Mouse (Mus musculus): Measurements from ENCODE around the gene Dpp3. TPM values are rescaled to one million over a fixed set of nuclear protein-coding genes. Genes with fewer than 3 reads are reported as not detected.

Gene Dpp3
- polyA plus RNA-seq, 1 experiment from 2014 or later, result 155 TPM

GRCm38 (mm10) chr19:4916827-4917226, 11.3 kb downstream of the Dpp3 start:
- Histone ChIP-seq H3K27ac (no peak overlapping the region), H3K4me3 (no peak overlapping the region), H3K4me1 (no peaks in the 10 kb centered on the region), H3K9me3 (no peaks in the 10 kb centered on the region), H3K27me3 (ENCODE audit: insufficient read depth, poor library complexity, severe bottlenecking) (no peaks in the 10 kb centered on the region), H3K36me3 (peaks cover 98% of the 10 kb centered on the region)
- DNase-seq (ENCODE audit: low spot score), result no peak
- 88% methylated on average over 10 of the region's 10 CpGs for WGBS

DNA sequence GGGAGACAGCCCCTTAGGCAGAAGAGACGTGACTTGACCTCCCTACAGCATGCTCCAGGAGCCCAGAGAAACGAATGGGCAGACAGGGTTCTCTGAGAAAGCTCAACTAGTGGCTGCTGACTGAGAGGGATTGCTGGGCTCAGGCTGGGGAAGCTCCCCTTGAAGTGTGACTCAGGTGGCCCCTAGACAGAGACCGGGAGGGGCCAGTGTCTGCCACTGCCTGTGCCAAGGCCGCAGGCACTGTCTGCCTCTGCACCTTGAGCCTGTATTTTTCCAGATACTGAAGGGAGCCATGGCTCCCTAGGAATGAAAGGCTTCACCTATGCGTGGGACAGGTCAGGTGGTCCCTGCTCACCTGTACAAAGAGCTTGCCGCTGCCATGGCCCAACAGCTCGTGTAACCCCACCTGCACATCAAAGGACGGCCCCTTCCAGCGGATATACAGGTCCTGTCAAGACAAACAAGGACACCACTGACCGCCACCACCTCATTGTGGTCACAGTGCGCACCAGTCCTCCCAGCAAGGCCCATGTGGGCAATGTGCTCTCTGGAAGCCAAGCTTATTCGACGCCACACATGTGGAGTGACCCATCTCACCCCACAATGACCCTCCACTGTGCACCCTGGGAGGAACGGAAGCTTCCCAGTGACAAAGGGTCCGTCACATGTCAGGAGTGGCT, 12.0 kb downstream of the Dpp3 start:
- Histone ChIP-seq H3K9me3 (no peaks in the 10 kb centered on the region), H3K4me1 (no peaks in the 10 kb centered on the region), H3K36me3 (peaks cover 98% of the 10 kb centered on the region), H3K27me3 (ENCODE audit: insufficient read depth, poor library complexity, severe bottlenecking) (no peaks in the 10 kb centered on the region), H3K27ac (no peak overlapping the region), H3K4me3 (no peak overlapping the region)
- WGBS, result 89% methylated on average over 15 of the region's 15 CpGs
- no peak for DNase-seq (ENCODE audit: low spot score)

- Histone ChIP-seq H3K27me3 (ENCODE audit: insufficient read depth, poor library complexity, severe bottlenecking) (no peaks in the 10 kb centered on the region), H3K27ac (no peak overlapping the region), H3K4me1 (0 out of 2 replicates have a peak, but pooled peaks cover 3% of the 10 kb centered on the region), H3K4me3 (no peak overlapping the region), H3K9me3 (no peaks in the 10 kb centered on the region), H3K36me3 (peaks cover 68% of the 10 kb centered on the region)
- 85% methylated on average over 7 of the region's 7 CpGs for WGBS
- no peak for DNase-seq (ENCODE audit: low spot score)
Observed at GRCm38 (mm10) chr19:4909376-4909775, 18.7 kb downstream of the Dpp3 start.

DNA sequence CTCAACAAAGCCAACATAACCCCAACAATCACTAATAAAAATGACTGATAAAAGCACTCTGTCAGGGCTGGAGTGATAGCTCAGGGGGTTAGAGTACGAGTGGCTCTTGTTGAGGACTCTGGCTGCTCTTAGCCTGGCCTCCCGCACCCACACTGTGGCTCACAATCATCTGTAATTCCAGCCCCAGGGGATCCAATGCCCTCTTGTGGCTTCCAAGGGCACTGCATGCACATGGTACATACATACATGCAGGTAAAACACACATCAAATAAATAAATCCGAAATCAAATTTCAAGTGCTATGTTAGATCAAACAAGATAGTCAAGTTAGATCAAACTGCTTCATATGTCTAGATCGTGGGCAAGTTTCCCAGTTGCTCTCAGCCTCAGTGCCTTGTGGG, 20.0 kb downstream of the Dpp3 start:
- Histone ChIP-seq H3K27ac (no peak overlapping the region), H3K4me1 (0 out of 2 replicates have a peak, but pooled peaks cover 3% of the 10 kb centered on the region), H3K4me3 (no peak overlapping the region), H3K36me3 (peaks cover 58% of the 10 kb centered on the region), H3K27me3 (ENCODE audit: insufficient read depth, poor library complexity, severe bottlenecking) (no peaks in the 10 kb centered on the region), H3K9me3 (no peaks in the 10 kb centered on the region)
- WGBS, result 83% methylated on average over 4 of the region's 4 CpGs
- DNase-seq (ENCODE audit: low spot score), result no peak

DNA sequence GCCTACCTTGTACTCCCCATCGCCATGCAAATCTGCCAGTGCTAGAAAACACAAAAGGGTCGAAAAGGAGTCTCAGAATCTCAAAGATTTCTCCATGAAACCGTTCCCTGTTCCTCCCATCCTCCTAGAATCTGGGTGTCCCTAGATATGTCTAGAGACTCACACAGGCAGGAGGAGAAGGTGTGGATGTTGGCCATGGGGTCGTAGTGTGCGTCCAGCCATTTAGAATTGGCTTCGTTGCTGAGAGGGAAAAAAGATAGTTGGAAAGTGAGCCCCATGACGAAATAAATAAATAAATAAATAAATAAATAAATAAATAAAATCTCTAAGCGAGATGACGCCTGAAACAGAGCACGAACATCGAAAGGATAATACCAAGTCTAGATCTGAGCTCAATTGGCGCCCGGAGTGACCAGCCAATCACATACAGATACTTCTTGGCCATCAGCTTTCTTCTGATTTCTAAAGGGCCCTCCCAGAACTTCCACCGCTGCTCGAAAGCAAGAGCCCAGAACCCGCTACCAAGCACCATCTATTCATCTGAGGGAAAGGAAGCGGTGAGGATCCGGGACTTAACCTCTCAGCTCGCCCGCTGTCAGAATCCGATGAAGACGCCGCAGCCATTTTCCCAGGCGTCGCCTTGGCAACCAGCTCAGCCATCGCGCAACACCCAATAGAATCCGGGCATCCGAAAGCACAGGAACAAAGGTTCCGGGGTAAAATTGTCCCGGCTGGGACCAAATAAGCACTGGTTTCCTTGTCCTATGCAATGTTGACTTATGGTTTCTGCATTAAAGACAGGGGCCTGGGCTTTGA, 21.9 kb downstream of the Dpp3 start, which contains the start of gene Bbs1:
Bbs1 (minus strand) TSS at position 650 of the 816 bp plus-strand sequence.
- H3K27ac ChIP-seq, result peak within 1 kb of the TSS; percentile 67; the same call in 1 of the 2 replicates
- 10% methylated on average over 31 of the region's 31 CpGs for WGBS
- H3K4me1 ChIP-seq, result 0 out of 2 replicates have a peak, but pooled peaks cover 3% of the 10 kb centered on the region
- DNase-seq (ENCODE audit: low spot score), result peak; percentile 86
- no peaks in the 10 kb centered on the region for H3K9me3 ChIP-seq
- H3K36me3 ChIP-seq, result peaks cover 44% of the 10 kb centered on the region
- H3K4me3 ChIP-seq, result peak within 1 kb of the TSS; percentile 75
- H3K27me3 ChIP-seq (ENCODE audit: insufficient read depth, poor library complexity, severe bottlenecking), result no peaks in the 10 kb centered on the region

- Histone ChIP-seq H3K36me3 (peaks cover 6% of the 10 kb centered on the region; the same call in 1 of the 2 replicates), H3K4me1 (peaks cover 8% of the 10 kb centered on the region; the same call in 1 of the 2 replicates), H3K27me3 (ENCODE audit: insufficient read depth, poor library complexity, severe bottlenecking) (0 out of 2 replicates have a peak, but pooled peaks cover 13% of the 10 kb centered on the region), H3K4me3 (no peak overlapping the region), H3K9me3 (no peaks in the 10 kb centered on the region), H3K27ac (no peak overlapping the region)
- 71% methylated on average over 3 of the region's 3 CpGs for WGBS
- DNase-seq (ENCODE audit: low spot score), result no peak
Observed at GRCm38 (mm10) chr19:4899888-4900287, 28.2 kb downstream of the Dpp3 start.

- peaks cover 8% of the 10 kb centered on the region; the same call in 1 of the 2 replicates for H3K4me1 ChIP-seq
- WGBS, result 68% methylated on average over 9 of the region's 9 CpGs
- H3K36me3 ChIP-seq, result peaks cover 6% of the 10 kb centered on the region; the same call in 1 of the 2 replicates
- DNase-seq (ENCODE audit: low spot score), result no peak
- no peak overlapping the region for H3K27ac ChIP-seq
- no peaks in the 10 kb centered on the region for H3K9me3 ChIP-seq
- no peak overlapping the region for H3K4me3 ChIP-seq
- 0 out of 2 replicates have a peak, but pooled peaks cover 15% of the 10 kb centered on the region for H3K27me3 ChIP-seq (ENCODE audit: insufficient read depth, poor library complexity, severe bottlenecking)
Observed at GRCm38 (mm10) chr19:4898972-4899371, 29.1 kb downstream of the Dpp3 start.

GRCm38 (mm10) chr19:4896780-4897520, 31.1 kb downstream of the Dpp3 start:
- Histone ChIP-seq H3K36me3 (peaks cover 5% of the 10 kb centered on the region; the same call in 1 of the 2 replicates), H3K4me3 (no peak overlapping the region; the same call in 1 of the 2 replicates), H3K4me1 (peaks cover 8% of the 10 kb centered on the region; the same call in 1 of the 2 replicates), H3K27ac (no peak overlapping the region), H3K27me3 (ENCODE audit: insufficient read depth, poor library complexity, severe bottlenecking) (peaks cover 33% of the 10 kb centered on the region), H3K9me3 (no peaks in the 10 kb centered on the region)
- 46% methylated on average over 21 of the region's 21 CpGs for whole genome bisulfite sequencing
- no peak for DNase-seq (ENCODE audit: low spot score)

DNA sequence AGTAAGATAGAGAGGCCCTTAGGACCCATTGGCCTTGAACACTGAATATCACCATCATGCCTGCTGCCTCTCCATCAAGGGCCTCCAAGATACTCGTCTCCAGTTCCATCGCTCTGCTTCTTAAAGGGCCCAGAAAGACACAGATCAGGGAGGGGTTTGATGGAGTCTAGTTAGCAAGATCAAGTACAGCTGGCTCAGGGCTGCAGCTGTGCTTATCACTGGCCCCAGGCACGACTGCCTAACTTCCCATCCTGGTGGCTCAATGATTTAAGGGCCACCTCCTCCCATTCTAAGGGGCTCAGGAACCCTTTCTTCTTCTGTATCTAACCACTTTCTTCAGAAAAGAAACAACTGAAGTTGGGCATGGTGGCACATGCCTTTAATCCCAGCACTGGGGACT, 36.3 kb downstream of the Dpp3 start:
- H3K9me3 ChIP-seq, result no peaks in the 10 kb centered on the region
- WGBS, result 68% methylated on average over 3 of the region's 3 CpGs
- H3K27ac ChIP-seq, result no peak overlapping the region
- H3K4me1 ChIP-seq, result 0 out of 2 replicates have a peak, but pooled peaks cover 10% of the 10 kb centered on the region
- no peak overlapping the region for H3K4me3 ChIP-seq
- DNase-seq (ENCODE audit: low spot score), result no peak
- H3K27me3 ChIP-seq (ENCODE audit: insufficient read depth, poor library complexity, severe bottlenecking), result peaks cover 61% of the 10 kb centered on the region
- H3K36me3 ChIP-seq, result peaks cover 5% of the 10 kb centered on the region; the same call in 1 of the 2 replicates

GRCm38 (mm10) chr19:4889791-4890190, 38.3 kb downstream of the Dpp3 start:
- H3K4me3 ChIP-seq, result no peak overlapping the region
- peaks cover 5% of the 10 kb centered on the region; the same call in 1 of the 2 replicates for H3K36me3 ChIP-seq
- no peak for DNase-seq (ENCODE audit: low spot score)
- no peak overlapping the region for H3K27ac ChIP-seq
- H3K9me3 ChIP-seq, result no peaks in the 10 kb centered on the region
- 62% methylated on average over 10 of the region's 10 CpGs for WGBS
- H3K4me1 ChIP-seq, result 0 out of 2 replicates have a peak, but pooled peaks cover 8% of the 10 kb centered on the region
- peaks cover 52% of the 10 kb centered on the region for H3K27me3 ChIP-seq (ENCODE audit: insufficient read depth, poor library complexity, severe bottlenecking)

DNA sequence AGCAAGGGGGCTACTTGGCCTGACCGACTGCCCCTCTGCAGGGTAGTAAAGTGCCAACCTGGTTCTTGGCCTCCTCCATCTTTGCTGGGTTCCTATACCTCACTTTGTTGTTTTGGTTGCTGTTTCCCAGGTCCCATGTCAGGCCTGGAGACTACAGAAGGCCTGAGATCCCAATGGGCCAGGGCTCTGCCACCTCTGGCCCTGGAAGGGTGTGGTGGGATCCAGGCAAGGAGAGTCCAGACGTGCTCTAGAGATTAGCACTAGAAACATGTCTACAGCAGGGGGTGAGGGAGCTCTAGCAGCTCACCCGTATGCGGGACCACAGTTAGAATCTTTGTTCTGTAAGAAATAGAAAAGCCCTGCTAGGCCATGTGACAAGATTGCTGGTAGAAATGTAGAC, 44.1 kb downstream of the Dpp3 start:
- peaks cover 8% of the 10 kb centered on the region; the same call in 1 of the 2 replicates for H3K36me3 ChIP-seq
- no peak for DNase-seq (ENCODE audit: low spot score)
- no peaks in the 10 kb centered on the region for H3K9me3 ChIP-seq
- peaks cover 3% of the 10 kb centered on the region; the same call in 1 of the 2 replicates for H3K27me3 ChIP-seq (ENCODE audit: insufficient read depth, poor library complexity, severe bottlenecking)
- 0 out of 2 replicates have a peak, but pooled peaks cover 6% of the 10 kb centered on the region for H3K4me1 ChIP-seq
- no peak overlapping the region for H3K4me3 ChIP-seq
- 81% methylated on average over 4 of the region's 4 CpGs for WGBS
- no peak overlapping the region for H3K27ac ChIP-seq

- Histone ChIP-seq H3K4me1 (peaks cover 30% of the 10 kb centered on the region), H3K9me3 (no peaks in the 10 kb centered on the region), H3K4me3 (peak overlapping the region; percentile 95), H3K27ac (no peak overlapping the region), H3K36me3 (peaks cover 8% of the 10 kb centered on the region; the same call in 1 of the 2 replicates), H3K27me3 (ENCODE audit: insufficient read depth, poor library complexity, severe bottlenecking) (peaks cover 3% of the 10 kb centered on the region; the same call in 1 of the 2 replicates)
- no peak for DNase-seq (ENCODE audit: low spot score)
- WGBS, result 70% methylated on average over 10 of the region's 10 CpGs
Observed at GRCm38 (mm10) chr19:4879324-4879703, 48.8 kb downstream of the Dpp3 start.

Measured in heart, embryonic 10.5 days (tissue).